Mouse (Mus musculus) megakaryocyte progenitor cell, adult 5-6 weeks (primary cell): ENCODE data around the gene Pdzd4. TPM values are rescaled to one million over a fixed set of nuclear protein-coding genes. Genes with fewer than 3 reads are reported as not detected.

ENCODE experiments used
- ATAC-seq: replicated peaks from 2 replicates; pipeline ENCODE4 v1.8.0; 2016; ENCODE audit warnings: mild to moderate bottlenecking, moderate TSS enrichment, inconsistent platforms; ENCODE audit not compliant: poor library complexity
- total RNA-seq, 2 experiments: library from RNA; stranded (forward) in 1 of 2; stranded (reverse) in 1 of 2; fragments of 157-497, 149-512 nt in 1 of 2; fragments of 200-1000 nt in 1 of 2; gene quantifications; 2 replicates each; pipeline versions ENCODE4 v1.2.3 to v1.2.4; 2015 to 2017

Gene Pdzd4
- total RNA-seq (2015) = 0.32 and 0.51 TPM in 2 replicates
- 1.2 and 2.1 TPM in 2 replicates for total RNA-seq (2017)

DNA sequence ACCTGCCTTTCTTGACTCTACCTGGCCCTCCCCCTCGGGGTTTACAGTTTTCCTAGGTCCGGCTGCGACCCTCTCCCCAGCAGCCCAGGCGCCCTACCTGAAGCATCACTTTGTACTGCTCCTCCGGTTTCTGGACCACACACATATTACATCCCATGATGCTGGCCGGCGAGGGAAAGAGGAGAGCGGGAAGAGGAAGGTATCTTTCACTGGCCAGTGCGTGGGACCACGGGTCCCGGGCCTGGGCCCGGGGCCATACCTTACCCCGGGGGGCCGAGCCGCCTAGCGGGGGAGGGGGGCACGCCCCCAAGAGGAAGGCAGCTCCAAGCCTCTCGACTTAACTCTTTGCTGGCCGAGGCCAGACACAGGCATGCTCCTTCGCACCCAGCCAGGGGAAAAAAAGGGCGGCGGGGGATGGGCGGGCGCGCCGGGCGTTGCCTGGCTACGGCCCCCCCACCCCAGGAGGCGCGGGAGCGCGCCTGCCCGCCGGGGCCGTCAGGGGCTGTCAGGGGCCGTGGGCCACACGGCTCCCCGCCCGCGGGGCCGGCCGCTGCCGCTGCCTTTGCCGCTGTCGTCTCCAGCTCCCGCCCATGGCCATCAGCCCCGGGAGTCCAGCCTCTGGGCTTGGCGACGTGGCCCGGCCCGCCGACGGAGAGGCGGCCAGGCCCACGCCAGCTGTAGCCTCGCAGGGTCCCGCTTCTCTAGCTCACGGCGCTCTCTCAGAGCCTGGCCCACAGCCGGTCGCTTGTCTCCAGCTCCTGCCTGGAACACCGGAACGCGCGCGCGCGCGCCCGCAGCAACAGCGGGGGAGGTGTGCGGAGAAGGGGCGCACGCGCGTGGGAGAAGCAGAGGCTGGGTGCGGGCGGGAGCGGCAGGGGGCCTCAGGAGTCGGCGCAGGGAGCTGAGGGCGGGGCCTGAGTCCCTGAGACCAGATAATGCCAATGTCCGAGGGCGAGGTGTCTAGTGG is at the start of gene Pdzd4:
Pdzd4 (minus strand) TSS at position 785 of the 967 bp plus-strand sequence.
- peak; percentile 46; the same call in 1 of the 2 replicates for ATAC-seq

DNA sequence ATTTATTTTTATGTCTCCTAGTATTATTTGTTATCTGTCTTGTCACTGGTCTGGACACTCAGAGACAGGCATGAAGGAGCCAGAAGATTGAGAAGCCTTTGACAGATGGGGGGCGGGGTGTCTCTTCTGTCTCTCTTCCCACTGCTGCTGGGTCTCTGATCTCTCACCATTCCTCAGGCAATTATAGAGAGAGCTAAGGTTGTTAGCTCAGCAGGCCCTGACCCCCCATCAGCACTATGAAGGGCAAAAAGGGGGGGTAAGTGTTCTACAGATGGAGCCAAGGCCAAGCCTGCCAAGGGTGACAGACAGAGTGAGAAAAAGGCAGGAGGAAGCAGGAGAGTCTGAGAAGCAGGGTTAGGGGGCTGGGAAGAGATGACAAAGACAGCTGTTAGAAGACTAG is 47.2 kb upstream of the Pdzd4 start:
- no peak for ATAC-seq

DNA sequence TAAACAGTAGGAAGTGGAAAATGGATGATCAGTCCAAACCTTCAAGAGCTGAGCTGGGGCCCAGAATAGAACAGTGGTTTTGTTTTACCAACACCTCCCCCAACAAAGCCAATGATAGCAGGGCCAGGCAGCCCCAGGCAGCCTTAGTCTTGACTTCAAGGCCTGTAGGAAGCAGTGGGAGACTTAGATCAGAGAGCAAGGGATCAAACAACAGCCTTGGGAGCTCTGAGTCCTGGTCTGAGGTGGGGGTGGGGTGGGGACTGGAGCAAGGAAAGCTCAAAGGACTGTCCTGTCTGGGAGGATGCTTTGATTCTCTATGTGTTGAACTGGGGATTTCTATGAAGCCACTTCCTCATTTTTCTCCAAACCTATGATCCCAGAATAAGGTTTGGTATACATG is 46.7 kb upstream of the Pdzd4 start:
- no peak for ATAC-seq

DNA sequence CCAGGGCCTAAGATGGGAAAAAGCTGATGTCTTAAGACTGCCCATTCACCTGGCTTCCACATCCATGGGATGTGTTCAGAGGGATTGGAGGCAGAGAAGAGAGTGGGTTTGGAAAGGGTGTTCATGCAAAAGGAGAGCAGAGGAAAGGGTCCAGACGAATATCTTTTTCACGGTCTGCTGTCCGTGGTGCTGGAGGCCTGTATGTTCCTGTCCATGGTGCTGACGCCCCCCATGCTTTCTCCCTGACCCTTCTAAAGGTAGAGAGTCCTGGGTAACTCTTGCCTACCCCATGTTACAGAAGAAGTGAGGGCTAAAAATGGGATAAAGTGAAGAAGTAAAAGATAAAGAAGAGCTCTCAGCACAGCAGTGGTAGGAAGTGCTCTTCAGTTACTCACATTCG is 44.6 kb upstream of the Pdzd4 start:
- ATAC-seq = peak; percentile 95

DNA sequence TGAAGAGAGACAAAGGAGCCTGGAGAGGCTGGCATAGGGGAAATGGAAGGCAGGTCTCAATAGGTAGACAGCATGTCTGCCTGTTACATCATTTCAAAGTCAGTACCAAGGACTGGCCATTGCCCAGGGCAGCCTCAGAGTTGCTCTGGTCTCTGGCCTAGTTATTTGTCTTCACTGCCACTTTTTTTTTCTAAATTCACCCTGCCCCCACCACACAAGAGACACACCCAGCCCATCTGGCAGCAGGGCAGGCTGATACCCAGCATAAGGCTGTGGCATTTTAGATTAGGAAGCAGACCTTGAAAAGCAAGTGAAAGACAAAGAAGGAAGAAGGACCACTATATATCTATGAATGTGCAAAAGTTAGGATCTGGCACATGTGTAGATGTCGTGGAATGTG is 43.1 kb upstream of the Pdzd4 start:
- peak; percentile 78 for ATAC-seq

DNA sequence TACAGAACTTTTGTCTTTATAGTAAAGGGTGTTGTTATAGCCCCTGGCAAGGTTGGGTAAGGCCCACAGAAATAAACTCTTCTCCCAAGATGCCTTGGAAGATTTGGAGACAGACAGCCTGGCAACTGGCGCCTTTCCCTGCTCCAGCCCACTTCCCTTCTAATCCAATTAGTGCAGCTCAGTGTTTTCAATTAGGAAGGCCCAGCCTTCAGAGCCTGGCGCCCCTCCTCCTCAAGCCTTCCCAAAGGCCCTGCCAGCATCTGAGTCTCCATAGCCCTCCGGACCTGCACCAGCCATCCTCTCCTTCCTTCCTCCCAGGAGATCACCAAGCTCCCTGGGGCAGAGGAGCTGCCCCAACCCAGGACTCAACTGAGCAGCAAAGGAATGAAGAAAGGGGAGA is 42.5 kb upstream of the Pdzd4 start:
- ATAC-seq = no peak

DNA sequence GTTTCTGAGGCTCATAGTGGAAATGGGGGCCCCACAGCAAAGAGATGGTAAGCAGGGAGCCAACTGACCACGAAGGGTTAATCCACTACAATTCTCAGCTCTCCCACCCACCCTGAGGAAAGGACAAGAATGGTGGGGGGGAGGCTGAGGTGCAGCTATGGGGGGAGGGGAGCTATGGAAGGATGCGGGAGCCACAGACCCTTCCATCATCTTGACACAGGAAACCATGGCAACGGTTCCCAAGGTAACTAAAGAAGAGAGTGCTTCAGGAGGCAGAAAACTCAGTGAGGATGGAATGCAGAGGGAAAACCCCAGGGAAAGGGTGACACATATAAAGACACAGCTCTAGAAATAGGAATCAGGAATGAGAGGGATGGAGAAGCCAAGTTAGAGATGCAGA is 39.9 kb upstream of the Pdzd4 start:
- ATAC-seq = no peak

DNA sequence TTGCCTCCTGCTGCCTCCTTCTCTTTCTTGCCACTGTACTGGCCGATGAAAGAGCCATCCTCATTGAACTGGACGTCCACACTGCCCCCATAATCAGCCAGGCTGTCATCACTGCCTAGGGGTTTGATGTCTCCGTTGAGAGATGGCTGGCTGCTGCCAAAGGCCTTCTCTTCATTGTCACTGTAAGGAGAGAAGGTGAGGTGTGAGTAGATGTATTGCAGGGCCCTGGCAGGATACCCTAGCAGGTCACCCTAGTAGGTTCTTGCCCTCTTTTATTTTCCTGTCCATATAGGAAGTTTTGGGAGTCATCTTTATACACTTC is 30.3 kb upstream of the Pdzd4 start:
- no peak for ATAC-seq

DNA sequence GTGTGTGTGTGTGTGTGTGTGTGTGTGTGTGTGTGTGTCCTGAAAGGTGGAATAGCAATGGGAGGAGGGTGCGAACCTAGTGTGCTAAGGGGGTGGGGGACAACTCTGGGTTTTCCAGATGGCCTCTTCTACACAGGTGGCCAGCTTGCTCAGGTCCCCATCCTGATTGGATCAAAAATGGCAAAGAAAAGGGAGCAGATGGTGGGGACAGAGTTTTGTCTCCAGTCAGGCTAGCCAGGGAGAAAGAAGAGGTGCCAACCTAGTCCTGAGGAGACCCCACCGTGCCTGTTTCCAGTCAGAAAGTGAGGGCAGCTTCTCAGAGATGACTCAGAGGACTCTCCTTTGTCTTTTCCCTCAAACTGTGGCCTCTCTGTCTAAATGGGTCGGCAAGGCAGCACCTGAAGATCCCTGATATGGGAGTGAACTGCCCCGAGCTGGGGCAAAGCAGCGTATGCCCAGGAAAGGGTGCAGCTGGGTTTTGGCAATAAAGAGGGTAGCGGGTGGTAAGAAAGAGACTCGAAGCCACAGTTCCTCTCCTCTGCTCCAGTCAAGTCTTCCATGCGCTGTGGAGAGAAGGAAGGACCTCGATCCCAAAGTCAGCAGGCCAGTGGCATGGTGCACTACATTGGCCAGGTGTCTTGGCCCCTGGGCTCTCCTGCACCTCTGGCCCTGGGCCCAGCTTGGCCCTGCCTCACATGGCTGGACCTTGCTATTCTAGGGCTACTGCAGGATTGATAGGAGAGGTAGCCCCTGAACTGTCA is 29.7 kb upstream of the Pdzd4 start:
- no peak for ATAC-seq

DNA sequence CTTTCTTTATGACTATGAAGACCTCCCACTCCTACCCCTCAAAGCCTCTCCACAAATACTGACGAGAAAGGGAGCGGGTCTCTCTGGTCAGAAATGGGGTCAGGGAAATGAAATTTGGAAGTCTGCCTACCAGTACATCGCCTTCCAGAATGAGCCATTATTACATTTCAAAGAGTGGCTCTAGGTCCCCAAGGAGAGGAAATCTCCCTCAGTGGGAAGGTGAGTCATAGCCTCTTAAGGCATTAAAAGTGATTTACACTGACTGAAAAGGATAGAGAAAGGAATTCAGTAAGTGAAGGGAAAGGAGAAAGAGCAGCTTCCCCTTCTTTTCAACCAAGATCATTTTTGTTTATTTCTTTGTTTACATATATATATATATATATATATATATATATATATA is 11.9 kb upstream of the Pdzd4 start:
- no peak for ATAC-seq

DNA sequence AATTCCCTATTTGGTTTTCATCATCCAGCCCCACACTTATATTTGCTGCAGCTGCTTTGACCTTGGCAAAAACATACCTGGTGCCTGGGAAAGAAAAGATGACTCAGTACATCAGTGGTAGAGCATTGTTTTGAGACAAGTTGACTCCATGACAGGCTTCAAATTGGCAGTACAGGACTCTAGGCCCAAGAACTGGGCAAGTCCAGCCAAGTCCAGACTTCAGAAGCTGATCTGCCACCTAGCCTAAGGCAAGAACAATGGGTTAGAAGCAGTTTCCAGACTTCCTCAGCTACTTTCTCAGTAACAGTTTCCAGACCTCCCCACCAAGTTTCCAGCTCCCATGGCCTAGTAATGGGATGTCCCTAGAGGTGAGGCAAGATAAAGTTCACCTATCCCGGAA is 11.0 kb upstream of the Pdzd4 start:
- no peak for ATAC-seq

DNA sequence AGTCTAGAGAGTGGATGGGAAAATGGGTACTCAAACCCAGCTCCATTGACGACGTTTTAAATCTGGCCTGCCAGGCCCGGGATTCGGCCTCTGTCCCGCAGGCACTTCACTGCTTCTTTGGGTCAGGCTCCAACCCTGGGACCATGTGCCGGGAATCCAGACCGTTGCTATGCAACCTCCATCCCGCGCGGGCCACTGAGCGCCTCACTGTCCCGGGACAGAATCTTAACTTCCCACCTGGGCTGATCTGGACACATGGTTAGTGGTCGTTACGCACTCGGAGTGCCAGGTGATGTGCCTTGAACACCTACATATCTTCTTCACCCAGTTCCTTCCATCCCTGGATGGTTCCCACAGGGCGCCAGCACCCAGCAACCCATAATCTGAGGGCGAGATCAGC is 1.0 kb downstream of the Pdzd4 start:
- ATAC-seq = no peak

DNA sequence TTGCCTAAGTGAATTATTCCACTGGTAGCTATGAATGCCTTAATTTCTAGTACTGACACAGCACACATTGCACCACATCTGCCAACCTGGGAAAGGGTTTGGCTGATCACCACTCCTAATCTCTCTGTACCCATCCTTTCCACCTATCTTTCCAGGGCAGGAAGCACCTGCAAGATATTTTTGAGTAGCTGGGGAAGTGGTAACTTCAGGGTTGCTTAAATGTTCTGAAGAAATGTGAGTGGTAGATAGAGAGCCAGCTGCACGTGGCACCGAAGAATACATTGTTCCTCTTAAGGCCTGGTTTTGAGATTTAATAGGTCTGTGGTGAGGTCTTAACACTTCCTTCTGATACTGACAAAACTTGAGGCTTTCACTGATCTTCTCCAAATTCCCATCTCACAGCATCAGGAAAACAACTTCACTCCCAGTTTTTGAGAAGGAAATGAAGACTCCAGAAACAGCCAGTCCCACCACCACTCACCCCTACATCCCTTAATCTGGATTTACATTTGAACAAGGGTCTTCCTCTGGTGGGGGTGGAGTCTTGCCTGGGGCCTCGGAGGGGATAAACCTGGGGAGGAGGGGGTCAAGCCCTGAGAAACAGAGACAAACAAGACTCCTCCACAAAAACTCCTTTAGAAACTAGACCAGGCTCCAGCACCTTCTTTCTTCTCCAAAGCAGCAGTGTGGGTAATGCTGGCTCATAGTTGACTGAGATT is 8.0 kb downstream of the Pdzd4 start:
- ATAC-seq = peak; percentile 96

DNA sequence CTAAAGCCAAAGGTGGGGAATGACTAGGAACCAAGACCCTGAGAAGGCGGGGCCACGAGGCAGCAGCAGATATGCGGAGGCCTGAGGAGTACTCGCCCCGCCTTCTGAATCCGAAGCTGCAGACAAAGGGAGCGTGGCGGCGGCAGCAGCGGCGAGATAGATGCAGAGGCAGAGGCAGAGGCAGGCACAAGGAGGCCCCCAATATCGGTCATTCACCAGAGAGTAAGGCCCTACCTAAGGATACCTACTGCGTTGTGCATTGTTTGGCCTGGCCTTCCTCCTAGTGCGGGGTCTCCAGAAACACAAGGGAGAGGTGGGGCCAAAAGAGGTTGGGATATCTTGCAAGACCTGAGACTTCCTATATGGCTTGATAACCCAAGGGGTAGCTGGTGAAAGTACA is 9.7 kb downstream of the Pdzd4 start:
- ATAC-seq = no peak

DNA sequence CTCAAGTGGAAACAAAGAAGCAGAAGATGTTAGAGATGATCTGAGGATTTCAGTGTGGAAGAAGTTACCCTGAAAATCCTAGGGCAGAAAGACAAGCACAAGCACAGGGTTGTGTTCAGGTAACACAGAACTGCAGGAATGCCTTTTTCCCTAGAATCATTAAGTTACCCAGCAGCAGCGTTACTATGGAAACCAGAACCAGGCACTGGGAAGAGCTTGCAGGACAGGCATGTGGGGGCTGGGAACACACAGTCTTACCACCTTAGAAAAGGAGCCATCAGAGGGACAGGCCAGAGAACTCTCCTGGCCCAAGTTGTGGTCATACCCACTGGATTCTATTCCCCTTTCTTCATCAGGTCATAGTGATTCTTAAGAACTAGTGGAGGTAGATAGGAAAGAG is 19.0 kb downstream of the Pdzd4 start:
- no peak for ATAC-seq

DNA sequence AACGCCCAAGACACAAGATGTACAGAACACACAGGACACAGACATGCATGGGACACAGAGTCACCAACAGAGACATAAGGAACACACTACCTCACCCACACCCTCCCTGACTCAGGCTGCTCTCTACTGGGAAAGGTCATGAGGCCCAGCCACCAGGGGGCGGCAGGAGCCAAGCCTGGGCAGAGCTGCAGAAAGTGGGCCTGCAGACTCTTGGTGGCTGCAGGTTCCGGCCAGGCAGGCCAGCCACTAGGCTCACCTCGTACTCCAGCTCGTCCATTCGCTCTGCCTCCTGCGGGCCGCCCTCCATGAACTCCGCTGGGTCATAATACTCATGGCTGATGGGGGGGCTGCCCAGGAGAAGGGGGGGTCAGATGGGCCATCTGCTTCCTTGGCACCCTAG is 26.3 kb downstream of the Pdzd4 start:
- peak; percentile 97 for ATAC-seq

DNA sequence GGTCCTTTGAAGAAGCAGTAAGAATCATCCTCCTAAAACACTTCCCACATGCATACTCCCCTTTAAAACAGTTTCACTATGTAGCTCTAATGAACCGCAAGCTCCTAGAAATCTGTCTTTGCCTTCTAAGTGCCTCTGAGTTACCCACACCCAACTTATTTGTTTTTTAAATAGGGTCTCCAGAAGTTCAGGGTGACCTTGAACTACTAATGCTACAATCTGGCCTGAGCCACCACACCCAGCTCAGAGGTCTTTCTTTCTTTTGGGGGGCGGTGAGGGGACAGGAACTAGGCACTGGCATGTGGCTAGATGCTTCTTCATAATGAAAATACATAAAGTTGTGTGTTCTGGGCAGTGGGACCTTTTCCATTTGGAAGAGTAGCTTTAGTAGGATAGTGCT is 27.3 kb downstream of the Pdzd4 start:
- no peak for ATAC-seq

DNA sequence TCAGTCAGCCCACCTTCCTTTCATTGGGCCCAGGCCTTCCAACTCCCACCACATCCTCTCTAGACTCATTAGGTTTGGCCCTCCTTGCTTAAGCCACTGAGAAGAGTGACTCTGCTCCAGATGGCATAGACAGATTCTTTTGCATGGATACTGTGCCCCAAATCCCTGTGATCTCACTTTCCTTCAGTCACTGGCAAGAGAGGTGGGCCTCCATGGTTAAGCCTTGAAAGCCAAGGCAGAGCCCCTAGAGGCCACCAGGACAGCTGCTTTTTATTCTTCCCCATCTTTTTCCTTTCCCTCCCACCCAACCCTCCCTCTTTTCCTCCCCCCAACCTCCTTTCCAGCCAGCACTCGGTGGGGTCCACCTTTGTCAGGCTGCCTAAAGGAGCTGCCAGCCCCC is 31.3 kb downstream of the Pdzd4 start:
- ATAC-seq = no peak

DNA sequence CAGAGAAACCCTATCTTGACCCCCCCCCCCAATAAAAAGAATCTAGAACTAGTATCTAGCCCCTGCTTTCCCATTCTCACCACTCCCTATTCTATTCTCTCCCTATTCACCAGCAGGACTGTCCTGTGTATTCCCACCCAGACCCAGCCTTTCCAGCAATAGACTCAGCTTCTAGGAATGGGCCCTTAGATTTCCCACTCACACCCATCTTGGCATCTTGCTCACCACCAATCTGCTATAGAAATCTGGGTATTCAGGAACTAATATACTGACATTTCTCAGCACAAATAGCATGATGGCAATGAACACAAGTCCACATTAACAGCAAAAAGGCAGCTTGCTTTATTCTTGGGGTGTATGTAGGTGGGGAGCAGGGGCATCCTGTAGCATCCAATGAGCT is 31.7 kb downstream of the Pdzd4 start:
- no peak for ATAC-seq

DNA sequence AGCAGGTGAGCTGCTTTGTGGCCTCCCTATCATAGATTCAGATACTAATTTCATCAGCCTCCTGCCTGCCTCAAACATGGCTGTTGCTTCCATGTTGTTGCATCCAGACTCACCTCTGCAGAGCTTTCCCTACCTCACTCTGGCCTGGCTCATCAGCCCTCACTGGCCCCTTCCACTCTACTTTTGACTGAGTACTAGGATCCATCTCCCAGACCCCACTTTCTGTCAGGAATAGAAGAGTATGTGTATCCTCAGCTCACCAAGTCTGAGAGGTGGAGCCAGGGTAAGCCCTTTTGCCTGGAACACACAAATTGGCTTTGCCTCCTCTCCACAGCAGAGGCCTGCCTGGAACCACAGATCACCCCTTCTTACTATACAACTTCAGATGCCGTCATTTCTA is 36.3 kb downstream of the Pdzd4 start:
- ATAC-seq = no peak

DNA sequence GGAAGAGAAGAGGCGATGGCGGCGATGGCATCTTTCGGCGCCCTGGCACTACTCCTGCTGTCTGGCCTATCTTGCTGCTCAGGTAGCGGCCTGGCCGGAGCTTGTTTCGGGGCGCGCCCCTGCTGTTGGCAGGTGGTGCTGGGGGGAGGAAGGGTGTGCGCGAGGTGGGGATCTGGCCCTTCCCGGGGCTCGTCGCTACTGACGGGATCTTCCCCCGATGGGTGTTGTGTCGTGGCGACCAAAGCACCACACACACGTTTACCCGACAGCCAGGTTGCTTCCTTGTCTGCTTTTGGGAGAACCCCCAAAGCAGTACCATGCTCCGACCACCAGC is 37.6 kb downstream of the Pdzd4 start:
- no peak for ATAC-seq
